Mouse (Mus musculus): ENCODE measurements at regions not wholly inside any gene's neighbourhood (a gene's known extent, or its start where the extent isn't known, plus 50 kb on each side); places are given as distances from the start of the nearest gene placed in this dataset.

DNA sequence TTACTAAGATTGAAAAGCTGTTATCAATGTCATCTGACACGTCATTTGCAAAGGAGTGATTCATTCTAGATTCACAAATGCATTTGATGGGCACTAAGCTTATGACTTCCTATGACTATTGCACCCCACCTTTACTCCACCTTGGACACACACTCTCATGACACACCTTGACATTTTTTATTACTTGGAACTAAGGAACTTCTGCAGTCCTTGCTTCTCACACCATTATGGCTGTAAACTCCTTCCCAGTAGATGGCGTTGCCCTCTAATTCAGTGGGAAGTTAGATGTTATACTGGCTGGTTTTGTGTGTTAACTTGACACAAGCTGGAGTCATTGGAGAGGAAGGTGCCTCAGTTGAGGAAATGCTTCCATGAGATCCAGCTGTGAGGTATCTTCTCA is 78.8 kb upstream of the Ccdc71l start:
- TF ChIP-seq POLR2A (IDR thresholded peaks at IDR 0.05; ENCODE audit: low read depth, low read length) (no peak), CTCF (IDR thresholded peaks at IDR 0.05; ENCODE audit: extremely low read depth, insufficient read depth, insufficient read length, insufficient replicate concordance) (no peak)
